Mouse (Mus musculus): Measurements from ENCODE around the gene Pdp2.

DNA sequence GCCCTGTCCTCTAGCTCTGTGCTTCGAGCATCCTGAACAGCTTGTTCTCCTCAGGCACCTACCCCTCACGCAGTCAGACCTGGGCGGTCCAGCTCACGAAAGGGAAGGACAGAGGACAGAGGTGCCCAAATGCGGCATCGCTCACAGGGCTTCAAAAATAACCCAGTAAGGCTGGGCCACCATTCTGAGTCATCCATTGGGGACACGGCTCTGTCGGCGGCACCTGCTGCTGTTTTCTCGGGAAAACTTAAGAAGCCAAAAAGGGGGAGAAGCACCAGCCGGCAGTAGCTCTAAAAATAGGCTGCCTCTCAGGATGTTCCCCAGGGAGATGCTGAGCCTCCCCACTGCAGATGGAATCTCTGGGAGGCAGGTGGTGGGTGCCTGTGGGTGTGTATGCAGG lies 49.1 kb upstream of the Pdp2 start:
- TF ChIP-seq CTCF (IDR thresholded peaks at IDR 0.05; ENCODE audit: insufficient read depth, low read length) (no peak), POLR2A (IDR thresholded peaks at IDR 0.05; ENCODE audit: borderline replicate concordance, extremely low read depth, low read depth, low read length) (no peak)
